Mouse (Mus musculus): ENCODE measurements around the gene Rnaseh2b. TPM values are rescaled to one million over a fixed set of nuclear protein-coding genes. Genes with fewer than 3 reads are reported as not detected.

Rnaseh2b gene
- polyA plus RNA-seq, 1 experiment from 2014 or later, result 27.8 TPM

GRCm38 (mm10) chr14:62422265-62422664 lies 129.9 kb downstream of the Rnaseh2b start:
- Histone ChIP-seq H3K4me2 (ENCODE audit: low read depth, low read length) (no peak overlapping the region), H3K4me1 (ENCODE audit: control insufficient read depth, insufficient read depth, low read length) (no peaks in the 10 kb centered on the region), H3K9me3 (ENCODE audit: control insufficient read depth, low read length) (no peaks in the 10 kb centered on the region), H3K9ac (replicated peaks; ENCODE audit: low read depth, low read length) (no peak overlapping the region), H3K27ac (ENCODE audit: low read depth, low read length) (no peak overlapping the region), H3K4me3 (ENCODE audit: low read depth, low read length) (no peak overlapping the region), H3K36me3 (ENCODE audit: control insufficient read depth, insufficient read depth, low read length) (no peaks in the 10 kb centered on the region), H3K27me3 (ENCODE audit: control insufficient read depth, insufficient read depth, low read length) (no peaks in the 10 kb centered on the region)
- WGBS, result 58% methylated on average over 4 of the region's 4 CpGs
- ATAC-seq (ENCODE audit: low read depth), result no peak

Other genes with a start within 250 kb of the Rnaseh2b start
- gene Dleu7, start 458 bp downstream of the Rnaseh2b start, polyA plus RNA-seq (2014; fragmentation: Nextera tagmentation; extraction: Ambion mirVana), result 16.3 and 19.6 TPM in 2 replicates
- 0.19 and 0.60 TPM in 2 replicates for gene Gucy1b2, start 163.7 kb downstream of the Rnaseh2b start, polyA plus RNA-seq (2014; fragmentation: Nextera tagmentation; extraction: Ambion mirVana)